Mouse (Mus musculus) T-cell, adult 2 months (primary cell): ENCODE results near the gene 1700029H14Rik.

Experiments used
- DNase-seq: peaks from one replicate; pipeline ENCODE4 v3.0.0; 2022; ENCODE audit warnings: low spot score

1700029H14Rik gene

DNA sequence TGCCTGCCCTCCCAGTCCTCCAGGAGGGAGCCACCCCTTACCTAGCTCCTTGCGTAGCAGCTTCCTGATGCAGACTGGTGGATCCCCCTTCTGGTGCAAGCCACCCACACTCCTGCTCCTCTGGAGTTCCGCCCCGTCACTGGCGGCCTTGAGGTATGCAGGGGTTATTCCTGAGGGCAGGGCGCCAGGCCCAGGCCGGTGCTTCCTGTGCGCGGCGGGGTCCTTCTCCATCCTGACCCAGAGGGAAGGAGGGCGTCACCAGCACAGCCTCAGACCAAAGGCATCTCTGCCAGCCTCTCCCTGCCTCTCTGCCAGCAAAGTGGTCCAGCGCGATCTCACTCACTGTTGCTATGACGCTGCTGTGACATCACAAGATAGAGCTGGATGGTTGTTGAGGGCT, at the start of gene 1700029H14Rik:
TSS of gene 1700029H14Rik (minus strand) at position 344 of the 400 bp plus-strand sequence.
- peak; percentile 34 for DNase-seq

GRCm38 (mm10) chr8:13611702-13612101, 49.4 kb upstream of the 1700029H14Rik start:
- DNase-seq = no peak

DNA sequence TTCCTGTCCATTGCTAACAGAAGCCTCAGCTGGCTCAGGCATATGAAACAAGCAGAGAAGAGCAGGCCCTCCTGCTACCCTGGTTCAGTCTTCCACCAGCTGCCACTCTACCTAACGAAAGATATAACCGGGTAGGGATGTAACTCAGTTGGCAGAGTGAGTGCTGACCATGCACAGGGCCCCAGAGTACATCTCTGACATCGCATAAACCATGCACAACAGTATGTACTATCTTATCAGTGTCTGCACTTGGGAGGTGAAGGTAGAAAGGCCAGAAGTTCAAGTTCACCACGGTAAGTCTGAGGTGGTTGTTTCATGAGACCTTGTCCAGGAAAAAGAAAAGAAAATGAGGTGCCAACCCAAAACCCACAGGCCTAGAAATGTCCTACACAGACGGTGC, 47.7 kb upstream of the 1700029H14Rik start:
- no peak for DNase-seq

DNA sequence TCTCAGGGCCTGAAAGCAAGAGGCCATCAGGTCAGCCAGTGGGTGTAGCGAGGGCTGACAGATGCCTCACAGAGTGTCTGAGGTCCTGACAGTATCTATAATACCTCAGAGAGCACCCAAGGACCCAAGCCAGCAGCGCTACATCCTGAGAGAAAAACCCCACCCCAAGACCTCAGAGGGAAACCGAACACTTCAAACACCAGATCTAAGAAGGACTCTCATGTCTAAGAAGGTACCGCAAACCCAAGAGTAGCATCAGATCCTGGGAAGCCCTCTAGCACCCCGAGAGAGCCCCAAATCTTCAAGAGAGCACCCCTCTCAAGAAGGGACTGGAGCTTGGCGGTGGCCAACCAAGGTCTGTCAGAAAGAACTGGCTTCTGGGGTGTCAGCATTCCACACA, 46.7 kb upstream of the 1700029H14Rik start:
- peak; percentile 69 for DNase-seq

- DNase-seq = no peak
Observed at GRCm38 (mm10) chr8:13605920-13606480, 43.7 kb upstream of the 1700029H14Rik start.

GRCm38 (mm10) chr8:13602621-13603020, 40.4 kb upstream of the 1700029H14Rik start:
- DNase-seq = peak; percentile 32

GRCm38 (mm10) chr8:13601166-13601565, 38.9 kb upstream of the 1700029H14Rik start:
- DNase-seq = peak; percentile 86

GRCm38 (mm10) chr8:13600716-13601115, 38.5 kb upstream of the 1700029H14Rik start:
- no peak for DNase-seq

DNA sequence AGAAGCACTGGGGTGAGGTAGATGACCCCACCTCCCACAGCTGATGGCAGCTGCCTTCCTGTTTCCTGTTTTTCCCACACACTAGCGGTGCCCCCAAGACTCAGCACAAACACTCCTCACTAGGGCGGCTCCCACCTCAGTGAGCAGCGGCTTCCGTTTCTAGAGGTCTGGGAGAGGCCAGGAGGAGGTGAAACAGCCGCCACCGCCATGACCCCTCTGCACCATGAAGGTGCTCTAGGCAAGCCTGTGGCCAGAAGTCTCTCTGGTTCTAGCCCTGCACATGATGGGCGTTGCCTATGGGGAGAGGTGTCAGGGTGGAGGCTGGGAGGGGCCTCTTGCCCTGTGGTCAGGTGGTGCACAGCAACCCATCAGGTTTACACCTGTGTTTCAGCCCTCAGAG, 37.9 kb upstream of the 1700029H14Rik start:
- peak; percentile 88 for DNase-seq

DNA sequence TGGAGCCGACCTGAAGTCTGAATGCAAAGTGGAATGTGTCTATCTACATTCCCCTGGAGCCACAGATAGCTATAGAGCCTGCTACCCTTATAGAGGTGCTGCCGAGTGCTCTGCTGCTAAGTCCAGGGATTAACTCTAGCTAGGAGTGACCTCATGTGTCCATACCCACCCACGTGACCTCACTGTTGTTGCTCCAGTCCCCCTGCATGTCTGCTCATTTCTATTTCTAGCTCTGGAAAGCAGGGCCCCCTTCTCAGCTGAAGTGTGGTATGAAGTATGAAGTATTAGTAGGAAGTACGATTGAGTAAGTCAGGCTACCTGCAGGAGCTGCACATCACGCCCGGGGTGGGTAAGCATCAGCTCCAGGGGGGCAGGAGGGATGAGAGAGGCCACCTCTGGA, 35.5 kb upstream of the 1700029H14Rik start:
- no peak for DNase-seq

DNA sequence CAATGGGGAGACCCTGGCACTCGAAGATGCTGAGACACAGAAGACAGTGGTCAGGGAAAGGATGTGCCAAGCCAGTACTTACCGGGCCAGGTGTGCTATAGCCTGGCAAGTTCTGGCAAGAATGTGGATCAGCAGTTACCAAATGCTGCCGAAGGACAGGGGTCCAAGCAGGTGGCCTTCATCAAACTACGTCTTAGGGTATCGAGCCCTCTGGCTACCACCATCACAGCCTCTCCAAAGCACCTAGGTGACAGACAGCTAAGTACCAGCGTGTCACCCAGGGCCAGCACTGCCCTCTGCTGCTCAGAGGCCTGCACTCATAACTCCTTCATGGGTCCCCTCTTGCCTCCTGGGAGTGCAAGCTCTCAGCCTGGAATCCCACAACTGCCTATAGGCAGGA, 33.6 kb upstream of the 1700029H14Rik start:
- peak; percentile 28 for DNase-seq

DNA sequence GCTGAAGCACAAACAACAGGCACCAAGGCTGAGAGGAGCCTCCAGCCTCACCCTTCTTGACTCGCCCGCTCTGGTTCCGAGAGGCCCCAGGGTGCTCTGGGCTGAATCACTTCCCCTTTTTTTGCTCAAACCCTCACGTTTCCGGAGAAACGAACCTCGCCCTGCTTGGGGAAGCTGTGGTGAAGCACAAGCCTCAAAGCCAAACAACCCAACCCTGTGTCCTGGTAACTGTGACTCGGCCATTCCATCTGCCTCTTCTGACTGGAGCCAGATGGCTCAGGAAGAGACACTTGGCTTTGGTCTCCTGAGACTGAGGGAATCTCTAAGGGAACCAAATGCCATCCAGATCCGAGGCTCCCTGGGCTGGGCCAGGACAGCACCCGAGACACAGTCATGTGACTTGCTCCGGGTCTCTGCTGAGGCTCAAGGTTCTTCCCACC, 32.6 kb upstream of the 1700029H14Rik start:
- peak; percentile 82 for DNase-seq

- no peak for DNase-seq
Observed at GRCm38 (mm10) chr8:13593340-13593739, 31.1 kb upstream of the 1700029H14Rik start.

DNA sequence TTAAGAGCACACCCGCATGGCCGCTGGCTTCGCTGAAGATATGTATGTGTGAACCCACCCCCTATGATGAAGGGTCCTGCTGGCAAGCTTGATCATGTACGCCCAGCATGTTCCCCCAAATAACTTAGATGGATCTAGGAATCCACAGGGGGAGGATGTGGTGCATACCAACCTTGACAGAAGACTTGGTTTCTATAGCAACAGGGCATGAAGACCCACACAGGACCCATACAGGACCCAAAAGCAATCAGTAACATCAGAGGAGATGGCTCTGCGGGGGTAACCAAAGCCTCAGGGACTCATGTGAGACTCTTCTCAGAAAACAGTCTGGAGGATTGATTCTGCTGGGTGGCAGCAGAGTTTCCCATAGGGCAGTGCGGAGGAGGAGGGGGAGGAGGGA, 29.0 kb upstream of the 1700029H14Rik start:
- DNase-seq = no peak

DNA sequence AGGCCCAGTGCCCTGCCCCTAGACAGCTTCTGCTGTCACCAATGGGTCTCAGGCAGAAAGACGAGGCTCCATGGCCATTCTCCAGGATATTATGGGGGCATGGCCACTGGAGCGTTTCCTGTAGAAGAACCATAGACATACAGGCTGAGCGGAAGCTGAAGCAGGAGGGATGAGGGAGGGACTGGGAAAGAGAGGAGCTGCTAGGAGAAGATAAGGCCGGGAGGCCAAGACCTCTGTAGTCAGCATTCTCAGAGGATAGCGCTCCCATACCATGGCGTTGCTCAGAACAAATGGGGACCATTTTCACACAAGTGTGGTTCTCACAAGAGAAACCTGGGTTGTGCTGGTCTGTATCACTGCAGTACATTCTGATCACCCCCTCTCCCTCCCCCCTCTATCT, 26.8 kb upstream of the 1700029H14Rik start:
- no peak for DNase-seq

DNA sequence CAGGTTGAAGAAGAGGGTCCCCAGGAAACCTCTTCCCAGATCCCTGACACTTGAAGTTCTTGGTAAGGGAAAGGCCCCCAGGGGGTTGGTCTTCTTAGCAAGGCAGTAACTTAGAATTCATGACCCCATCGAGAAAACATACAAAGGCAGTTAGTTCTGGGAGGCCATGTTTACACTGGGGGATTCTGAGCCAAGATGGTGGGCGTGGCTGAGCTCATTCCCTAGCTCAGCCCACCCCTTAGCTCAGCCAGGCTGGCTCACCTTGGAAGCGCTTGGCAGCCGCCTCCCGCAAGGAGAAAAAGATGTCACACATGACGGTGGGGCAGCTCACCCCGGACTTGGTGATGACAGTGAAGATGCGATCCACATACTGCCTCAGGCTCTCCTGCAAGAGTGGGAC, 22.4 kb upstream of the 1700029H14Rik start:
- DNase-seq = no peak

DNA sequence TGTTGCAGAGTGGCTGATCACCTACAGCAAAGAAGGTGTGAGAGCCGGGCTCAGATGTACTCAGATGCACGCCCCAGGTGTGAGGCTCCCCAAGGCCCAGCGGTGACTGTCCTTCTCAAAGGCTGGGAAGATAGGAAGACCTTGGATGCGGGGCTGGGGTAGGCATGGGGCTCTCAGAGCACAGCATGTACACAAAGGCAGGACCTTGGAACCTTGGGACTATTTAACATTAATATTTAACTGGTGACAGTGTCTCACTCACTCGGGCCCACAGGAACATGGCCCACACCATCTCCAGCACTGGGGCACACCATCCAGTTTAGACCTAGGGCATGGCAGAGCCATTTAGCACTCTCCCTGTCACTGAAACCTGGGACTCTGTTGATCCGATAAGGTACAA, 15.6 kb upstream of the 1700029H14Rik start:
- DNase-seq = no peak

GRCm38 (mm10) chr8:13571999-13572398, 9.7 kb upstream of the 1700029H14Rik start:
- DNase-seq = no peak

GRCm38 (mm10) chr8:13557526-13557925, 4.7 kb downstream of the 1700029H14Rik start:
- DNase-seq = no peak

- DNase-seq = no peak
Observed at GRCm38 (mm10) chr8:13551574-13551830, 10.8 kb downstream of the 1700029H14Rik start.

DNA sequence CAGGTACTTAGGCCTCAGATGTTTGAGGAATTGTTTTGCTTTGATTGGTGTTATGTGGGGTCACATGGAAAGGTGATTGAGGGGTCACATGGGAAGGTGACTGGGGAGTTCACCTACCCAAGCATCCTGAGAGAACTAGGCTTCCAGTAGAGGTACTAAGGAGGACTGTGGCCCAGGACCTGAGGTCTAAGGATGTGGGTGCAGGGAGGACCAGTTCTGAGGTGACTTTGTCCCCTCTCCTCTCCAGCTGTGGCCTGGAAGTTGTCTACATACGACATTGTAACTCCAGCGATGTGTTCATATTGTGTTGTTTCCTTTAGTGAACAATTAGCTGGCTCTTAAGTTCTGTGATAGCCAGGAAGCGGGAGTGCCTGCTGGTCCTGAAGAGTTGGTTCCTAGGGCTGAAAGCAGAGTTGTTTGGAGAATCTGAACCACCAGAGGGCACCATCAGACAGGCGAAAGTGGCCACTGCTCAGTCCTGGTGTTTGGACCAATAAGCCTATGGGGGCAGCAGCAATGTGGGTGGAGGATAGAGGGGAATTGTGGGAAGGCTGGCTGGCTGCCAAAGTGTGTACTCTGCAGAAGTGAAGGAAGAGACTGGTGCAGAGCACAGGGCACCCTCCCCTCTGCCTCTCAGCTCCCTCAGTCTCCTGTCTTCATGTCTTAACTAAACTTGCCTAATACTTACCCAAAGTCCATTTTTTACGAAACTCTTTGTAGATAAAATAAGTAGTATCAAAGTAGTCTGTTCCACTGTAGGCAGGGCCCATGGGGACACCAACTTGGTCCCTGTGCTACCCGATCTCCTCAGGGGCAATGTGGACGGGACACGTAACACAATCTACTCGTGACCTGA, 11.3 kb downstream of the 1700029H14Rik start:
- peak; percentile 69 for DNase-seq

DNA sequence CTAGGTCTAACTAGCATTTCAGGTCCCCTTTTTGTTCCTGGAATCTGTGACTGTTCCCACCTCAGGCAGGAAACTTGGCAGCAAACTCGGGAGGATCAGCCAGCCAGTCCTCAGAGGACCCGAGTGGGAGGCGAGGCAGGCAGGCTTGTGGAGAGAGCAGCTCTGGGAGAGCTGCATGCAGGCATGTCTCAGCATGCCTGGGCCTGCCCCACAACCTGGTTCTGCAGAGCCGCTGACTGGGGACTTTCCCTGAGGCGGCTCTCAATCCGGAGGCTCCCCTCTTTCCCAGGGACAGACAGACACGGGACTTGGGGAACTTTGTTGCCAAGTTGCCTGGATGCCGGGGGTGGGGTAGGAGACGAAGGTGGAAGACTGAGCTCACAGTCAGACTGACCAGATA, 13.4 kb downstream of the 1700029H14Rik start:
- DNase-seq = no peak

GRCm38 (mm10) chr8:13548235-13548634, 14.0 kb downstream of the 1700029H14Rik start:
- no peak for DNase-seq

- DNase-seq = no peak
Observed at GRCm38 (mm10) chr8:13546421-13546820, 15.8 kb downstream of the 1700029H14Rik start.
